Mouse (Mus musculus): ENCODE measurements around the gene Vps13d. TPM values are rescaled to one million over a fixed set of nuclear protein-coding genes. Genes with fewer than 3 reads are reported as not detected.
"Not testable (repeated sequence)": the region's sequence is repeated elsewhere in the genome, so short reads cannot be mapped to it uniquely, and the experiment has no call there.

Vps13d gene
- total RNA-seq, 1 experiment from 2014 or later, result 41.1 TPM

DNA sequence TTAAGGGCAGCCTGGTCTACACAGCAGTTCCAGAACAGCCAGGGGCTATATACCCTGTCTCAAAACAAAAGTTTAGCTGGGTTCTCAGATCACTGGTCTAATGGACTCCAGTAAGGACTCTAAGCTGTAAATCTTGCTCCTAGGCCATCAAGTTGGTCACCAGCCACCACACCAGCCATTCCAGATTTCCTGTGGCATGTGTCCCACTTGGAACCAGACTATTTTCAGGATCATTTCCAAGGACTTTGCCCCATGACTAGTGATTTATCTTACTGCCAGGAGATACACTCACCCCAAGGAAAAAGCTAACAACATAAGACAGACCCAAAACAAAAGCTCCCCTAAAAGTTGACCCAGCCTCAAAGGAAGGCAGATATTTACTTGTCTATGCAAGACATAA, 2.1 kb downstream of the Vps13d start:
- no peak for ATAC-seq (replicated peaks in 1 of 2; ENCODE audit: insufficient read depth in 1 of 2, low FRiP score in 2 of 2, low TSS enrichment in 1 of 2, low read depth in 1 of 2, poor library complexity in 2 of 2, severe bottlenecking in 2 of 2)

DNA sequence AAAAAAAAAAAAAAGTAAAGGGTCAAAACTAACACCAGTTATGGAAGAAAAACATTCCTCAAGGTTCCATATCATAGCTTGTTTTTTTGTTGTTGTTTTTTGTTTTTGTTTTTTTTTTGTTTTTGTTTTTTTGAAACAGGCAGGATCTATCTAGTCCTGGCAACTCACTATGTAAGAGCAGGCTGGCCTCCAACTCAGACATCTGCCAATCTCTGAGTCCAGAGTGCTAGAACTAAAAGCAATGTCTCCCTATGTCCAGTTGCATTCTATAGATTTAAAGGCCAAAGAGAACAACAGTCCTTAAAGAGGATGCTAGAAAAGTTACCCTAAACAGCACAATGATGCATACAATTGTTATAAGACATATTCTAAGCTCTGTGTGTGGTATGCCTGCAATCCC, 6.2 kb downstream of the Vps13d start:
- no peak for ATAC-seq (replicated peaks in 1 of 2; ENCODE audit: insufficient read depth in 1 of 2, low FRiP score in 2 of 2, low TSS enrichment in 1 of 2, low read depth in 1 of 2, poor library complexity in 2 of 2, severe bottlenecking in 2 of 2)

DNA sequence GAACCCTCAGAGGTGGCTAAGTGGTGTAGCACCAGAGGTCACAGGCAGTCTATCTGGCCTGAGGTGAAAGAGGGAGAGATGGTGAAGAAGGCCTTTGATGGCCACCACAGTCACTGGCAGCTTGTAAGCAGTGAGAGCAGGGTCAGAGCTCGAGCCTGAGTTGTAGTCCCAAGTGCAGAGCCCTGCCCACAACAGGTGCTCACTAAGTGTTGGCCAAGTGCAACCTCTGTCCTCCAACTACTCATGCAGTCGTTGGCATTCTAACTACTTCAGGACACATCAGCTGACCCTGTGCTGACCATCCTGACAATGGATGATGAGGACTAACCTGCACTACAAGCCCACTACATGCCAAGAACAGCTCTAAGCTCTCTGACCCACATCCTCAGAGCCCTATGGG, 7.2 kb downstream of the Vps13d start:
- ATAC-seq (replicated peaks in 1 of 2; ENCODE audit: insufficient read depth in 1 of 2, low FRiP score in 2 of 2, low TSS enrichment in 1 of 2, low read depth in 1 of 2, poor library complexity in 2 of 2, severe bottlenecking in 2 of 2), result no peak

DNA sequence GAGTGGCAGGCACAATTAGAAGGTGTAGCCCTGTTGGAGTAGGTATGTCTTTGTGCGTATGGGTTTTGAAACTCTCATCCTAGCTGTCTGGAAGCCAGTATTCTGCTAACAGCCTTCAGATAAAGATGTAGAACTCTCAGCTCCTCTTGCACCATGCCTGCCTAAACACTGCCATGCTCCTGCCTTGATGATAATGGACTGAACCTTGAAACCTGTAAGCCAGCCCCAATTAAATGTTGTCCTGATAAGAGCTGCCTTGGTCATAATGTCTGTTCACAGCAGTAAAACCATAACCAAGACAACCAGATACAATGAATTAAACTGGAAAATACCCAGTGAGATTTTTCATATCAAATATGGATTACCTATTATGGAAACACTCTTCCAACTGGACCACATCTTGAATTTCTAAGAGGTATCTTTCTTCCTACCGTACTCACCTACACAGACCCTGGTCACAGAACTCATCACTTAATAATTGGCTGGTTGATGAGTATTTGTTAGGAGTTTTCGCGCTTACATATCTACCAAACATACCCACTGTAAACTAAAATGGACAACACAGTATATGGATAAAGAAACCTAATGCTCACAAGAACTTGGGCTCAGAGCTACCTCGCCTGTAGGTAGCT, 15.8 kb downstream of the Vps13d start:
- no peak for ATAC-seq (replicated peaks in 1 of 2; ENCODE audit: insufficient read depth in 1 of 2, low FRiP score in 2 of 2, low TSS enrichment in 1 of 2, low read depth in 1 of 2, poor library complexity in 2 of 2, severe bottlenecking in 2 of 2)

DNA sequence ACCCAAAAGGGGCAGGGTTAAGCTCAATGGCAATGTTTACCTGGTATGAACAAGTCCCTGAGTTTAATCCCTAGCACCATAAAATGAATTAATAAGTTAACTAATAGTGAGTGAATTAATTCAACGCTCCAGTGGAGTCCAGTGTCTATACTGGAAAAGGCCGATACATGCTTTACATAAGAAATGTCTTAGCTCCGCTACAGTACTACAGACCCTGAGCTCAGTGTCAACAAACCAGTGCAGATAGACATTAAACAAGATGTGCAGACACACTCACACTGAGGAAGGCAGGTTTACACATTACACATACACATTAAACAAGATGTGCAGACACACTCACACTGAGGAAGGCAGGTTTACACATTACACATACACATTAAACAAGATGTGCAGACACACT, 29.3 kb downstream of the Vps13d start:
- ATAC-seq (replicated peaks in 1 of 2; ENCODE audit: insufficient read depth in 1 of 2, low FRiP score in 2 of 2, low TSS enrichment in 1 of 2, low read depth in 1 of 2, poor library complexity in 2 of 2, severe bottlenecking in 2 of 2), result not testable (repeated sequence)

DNA sequence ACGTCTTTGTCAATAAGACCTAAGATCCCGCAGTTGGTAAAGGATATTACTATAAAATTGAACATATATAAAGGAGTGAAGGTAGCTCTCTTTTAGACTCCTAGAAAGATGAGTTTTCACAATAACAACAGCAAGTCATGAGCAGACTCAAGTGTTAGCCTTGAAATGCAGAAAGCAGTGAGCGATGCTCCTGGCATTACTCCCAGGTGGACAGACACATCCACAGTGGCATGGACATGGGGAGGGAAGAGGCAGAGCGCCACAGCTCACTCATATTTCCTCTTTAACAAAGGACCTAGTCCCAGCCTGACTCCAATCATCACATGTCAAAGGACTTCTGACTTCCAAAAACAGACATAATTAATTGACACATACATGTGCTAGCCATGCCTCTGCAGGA, 30.7 kb downstream of the Vps13d start:
- ATAC-seq (replicated peaks in 1 of 2; ENCODE audit: insufficient read depth in 1 of 2, low FRiP score in 2 of 2, low TSS enrichment in 1 of 2, low read depth in 1 of 2, poor library complexity in 2 of 2, severe bottlenecking in 2 of 2), result no peak

DNA sequence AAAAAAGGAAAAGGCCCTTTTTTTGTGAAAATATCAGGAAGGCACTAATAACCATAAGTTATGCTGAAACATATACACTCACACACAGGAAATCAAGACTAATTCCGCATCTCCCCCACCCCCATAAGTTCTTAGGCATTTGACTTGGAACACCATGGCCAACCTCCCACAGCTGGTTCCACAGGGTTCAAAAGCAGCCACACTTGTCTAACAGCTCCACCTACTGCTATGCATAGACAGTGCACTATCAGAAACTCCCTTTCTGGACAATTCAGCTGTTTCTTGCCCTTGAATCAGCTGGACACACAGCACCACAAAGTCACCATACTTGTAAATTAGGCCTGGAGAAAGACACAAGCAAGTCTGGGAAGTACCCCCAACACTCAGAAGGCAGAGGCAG, 33.6 kb downstream of the Vps13d start:
- ATAC-seq (replicated peaks in 1 of 2; ENCODE audit: insufficient read depth in 1 of 2, low FRiP score in 2 of 2, low TSS enrichment in 1 of 2, low read depth in 1 of 2, poor library complexity in 2 of 2, severe bottlenecking in 2 of 2), result 0 out of 4 replicates have a peak, but pooled peaks have one; percentile 37 to 51

DNA sequence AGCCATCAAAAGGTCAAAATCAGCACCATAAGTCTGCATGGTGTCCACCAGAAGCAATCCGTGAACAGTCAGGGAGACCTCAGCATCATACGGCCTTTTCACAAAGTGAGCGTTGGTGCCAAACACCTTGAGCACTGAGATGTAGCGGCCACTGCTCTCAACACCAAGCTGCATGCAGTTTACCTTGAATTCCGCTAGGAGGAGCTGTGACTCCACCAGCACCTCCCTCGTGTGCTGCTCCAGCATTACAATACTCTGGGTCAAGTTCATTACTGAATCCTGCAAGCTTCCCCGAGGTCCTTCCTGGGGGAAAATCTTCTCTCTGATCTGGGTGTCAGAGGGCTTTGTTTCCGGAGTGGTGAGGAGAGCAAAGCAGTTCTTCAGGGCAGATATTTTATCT, 38.8 kb downstream of the Vps13d start:
- ATAC-seq (replicated peaks in 1 of 2; ENCODE audit: insufficient read depth in 1 of 2, low FRiP score in 2 of 2, low TSS enrichment in 1 of 2, low read depth in 1 of 2, poor library complexity in 2 of 2, severe bottlenecking in 2 of 2), result peak; percentile 93 to 98

DNA sequence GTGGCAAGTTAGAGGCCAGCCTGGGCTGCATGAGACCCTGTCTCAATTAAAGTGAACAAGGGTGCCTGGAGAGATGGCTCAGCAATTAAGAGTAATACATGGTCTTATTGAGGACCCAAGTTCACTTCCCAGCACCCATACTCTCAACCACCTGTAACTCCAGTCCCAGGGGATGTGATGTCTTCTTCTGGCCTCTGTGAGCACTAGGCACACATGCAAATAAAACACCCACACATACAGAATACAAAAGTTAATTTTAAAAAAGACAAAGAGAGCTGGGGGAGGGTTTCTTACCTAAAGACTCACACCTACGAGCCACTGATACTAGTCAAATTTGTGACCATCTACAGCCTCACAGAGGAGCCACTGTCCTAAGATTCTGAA, 43.7 kb downstream of the Vps13d start:
- ATAC-seq (replicated peaks in 1 of 2; ENCODE audit: insufficient read depth in 1 of 2, low FRiP score in 2 of 2, low TSS enrichment in 1 of 2, low read depth in 1 of 2, poor library complexity in 2 of 2, severe bottlenecking in 2 of 2), result no peak

DNA sequence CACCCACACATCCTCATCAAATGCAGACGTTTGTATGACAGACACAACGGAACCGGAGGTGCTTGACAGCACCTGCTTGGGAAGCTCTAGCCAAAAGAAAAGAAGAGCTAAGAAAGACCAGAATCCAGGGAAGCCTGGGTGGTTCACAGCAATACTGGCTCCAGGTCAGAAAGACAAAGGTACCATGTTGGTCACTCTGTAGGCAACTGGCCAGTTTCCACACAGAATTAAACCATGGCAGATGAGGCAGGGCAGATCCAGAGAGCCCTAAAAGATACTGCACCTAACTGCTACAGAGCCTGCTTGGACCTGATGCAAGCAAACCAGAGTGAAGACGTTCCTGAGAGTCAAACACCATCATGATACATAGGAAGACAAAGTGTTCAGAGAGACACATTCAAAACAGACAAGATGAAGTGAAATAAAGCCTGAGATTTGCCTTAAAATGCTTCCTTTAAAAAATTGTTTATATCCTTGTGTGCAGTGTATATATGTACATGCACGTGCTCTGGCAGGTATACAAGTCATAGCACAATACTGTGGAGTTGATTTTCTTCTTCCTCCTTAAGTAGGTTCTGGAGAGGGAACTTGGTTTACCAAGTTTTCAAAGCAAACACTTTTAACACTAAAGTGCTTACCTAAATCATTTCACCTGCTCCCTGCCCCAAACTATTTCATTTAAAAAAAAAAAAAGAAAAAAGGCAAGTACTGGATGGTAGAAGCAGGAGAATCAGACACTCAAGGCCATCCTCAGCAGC, 44.3 kb downstream of the Vps13d start:
- no peak for ATAC-seq (replicated peaks in 1 of 2; ENCODE audit: insufficient read depth in 1 of 2, low FRiP score in 2 of 2, low TSS enrichment in 1 of 2, low read depth in 1 of 2, poor library complexity in 2 of 2, severe bottlenecking in 2 of 2)

DNA sequence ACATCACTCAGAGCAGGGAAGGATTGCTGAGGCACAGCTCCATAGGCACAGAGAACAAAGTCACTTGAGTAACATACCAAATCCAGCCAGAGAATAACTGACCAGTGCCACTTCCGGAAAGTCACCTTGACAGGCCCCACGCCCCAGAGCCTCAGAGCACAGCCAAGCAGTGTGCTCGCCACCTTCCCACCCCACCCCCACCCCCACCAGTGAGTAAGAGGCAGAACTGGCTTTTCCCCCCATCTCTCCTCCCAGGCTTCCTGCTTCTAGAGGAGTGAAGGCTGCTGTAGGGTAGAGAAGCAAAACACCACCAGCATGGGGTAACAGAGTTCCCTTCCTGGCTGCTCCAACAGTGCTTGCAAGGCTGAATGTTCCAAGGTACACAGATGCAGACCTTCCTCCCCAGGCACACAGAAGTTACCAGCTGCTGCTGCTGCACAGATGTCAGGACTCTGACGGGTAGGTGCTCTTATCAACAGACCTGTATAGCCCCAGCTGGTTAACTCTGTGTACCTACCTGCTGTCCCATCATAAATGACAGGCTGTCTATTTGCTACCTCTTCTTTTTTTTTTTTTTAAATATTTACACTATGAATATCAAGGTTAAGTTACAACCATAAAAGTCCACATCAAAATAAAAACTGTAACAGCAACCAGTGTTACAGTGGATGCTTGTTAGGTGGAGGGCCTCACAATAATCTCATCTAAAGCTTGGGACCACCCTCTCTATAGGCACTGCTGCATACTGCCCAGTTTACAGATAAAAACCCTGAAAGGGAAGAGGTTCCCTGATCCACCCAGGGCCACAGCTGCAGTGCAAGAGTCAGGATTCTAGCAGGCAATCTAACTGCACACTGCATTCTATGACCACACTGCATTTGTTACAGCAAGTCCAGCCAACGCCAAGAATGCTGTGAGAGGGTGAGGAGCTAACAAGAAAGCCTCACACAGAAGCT, 47.5 kb downstream of the Vps13d start:
- peak; percentile 48 to 49 for ATAC-seq (replicated peaks in 1 of 2; ENCODE audit: insufficient read depth in 1 of 2, low FRiP score in 2 of 2, low TSS enrichment in 1 of 2, low read depth in 1 of 2, poor library complexity in 2 of 2, severe bottlenecking in 2 of 2)

DNA sequence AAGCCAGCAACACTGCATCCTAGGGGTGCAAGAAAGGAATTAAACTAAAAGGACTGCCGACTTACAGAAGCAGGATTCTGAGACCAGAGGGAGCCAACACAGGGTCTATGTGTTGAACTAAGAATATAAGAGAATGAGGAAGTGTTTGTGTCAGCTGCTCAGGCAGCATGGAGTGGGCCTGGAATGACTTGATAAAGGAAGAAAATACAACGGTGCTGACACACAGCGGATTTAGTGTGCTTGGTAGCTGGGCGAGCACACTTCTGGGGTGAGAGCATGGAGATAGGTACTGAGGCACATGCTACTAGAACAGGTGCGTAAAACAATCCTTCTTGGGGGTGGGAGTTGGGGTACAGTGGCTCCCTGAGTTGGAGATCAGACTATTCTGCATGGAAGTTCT, 51.3 kb downstream of the Vps13d start:
- ATAC-seq (replicated peaks in 1 of 2; ENCODE audit: insufficient read depth in 1 of 2, low FRiP score in 2 of 2, low TSS enrichment in 1 of 2, low read depth in 1 of 2, poor library complexity in 2 of 2, severe bottlenecking in 2 of 2), result peak; percentile 29 to 37; a peak in 2 of 4 replicates

DNA sequence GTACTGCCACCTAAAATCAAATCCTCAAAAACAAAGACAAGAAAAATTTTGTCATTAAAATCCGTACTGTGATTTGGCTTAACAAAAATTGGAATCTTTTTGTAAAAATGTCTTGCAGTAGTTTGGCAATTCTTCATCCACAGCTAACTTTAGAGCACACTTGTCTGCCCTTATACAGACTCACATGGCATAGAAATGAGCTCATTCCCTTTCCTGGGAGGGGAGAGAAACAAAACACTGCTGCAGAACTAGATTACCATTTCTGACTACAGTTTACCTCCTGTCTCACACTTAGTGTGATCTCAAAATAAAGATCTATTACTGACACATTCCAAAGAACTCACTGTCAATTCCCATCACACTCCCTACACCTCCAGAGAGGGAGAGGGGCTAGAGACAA, 58.1 kb downstream of the Vps13d start:
- no peak for ATAC-seq (replicated peaks in 1 of 2; ENCODE audit: insufficient read depth in 1 of 2, low FRiP score in 2 of 2, low TSS enrichment in 1 of 2, low read depth in 1 of 2, poor library complexity in 2 of 2, severe bottlenecking in 2 of 2)

DNA sequence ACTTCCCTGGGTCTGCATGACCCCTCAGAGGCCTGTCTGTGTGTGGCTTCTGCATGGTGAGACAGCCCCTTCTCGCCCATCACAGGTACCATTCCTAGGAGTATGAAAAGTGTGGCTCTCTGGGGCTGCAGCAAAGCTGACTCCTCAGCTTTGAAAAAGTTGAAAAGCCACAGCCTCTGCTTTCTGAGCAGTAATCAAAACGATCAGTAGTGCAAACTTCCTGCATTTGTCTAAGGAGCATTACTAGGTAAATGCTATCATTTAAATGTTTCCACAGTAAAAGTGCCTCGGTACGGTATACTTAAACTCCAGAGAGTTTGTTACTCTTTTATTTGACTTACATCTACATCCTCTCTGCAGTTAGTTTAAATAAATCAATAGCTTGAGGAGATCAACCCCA, 59.3 kb downstream of the Vps13d start:
- no peak for ATAC-seq (replicated peaks in 1 of 2; ENCODE audit: insufficient read depth in 1 of 2, low FRiP score in 2 of 2, low TSS enrichment in 1 of 2, low read depth in 1 of 2, poor library complexity in 2 of 2, severe bottlenecking in 2 of 2)

DNA sequence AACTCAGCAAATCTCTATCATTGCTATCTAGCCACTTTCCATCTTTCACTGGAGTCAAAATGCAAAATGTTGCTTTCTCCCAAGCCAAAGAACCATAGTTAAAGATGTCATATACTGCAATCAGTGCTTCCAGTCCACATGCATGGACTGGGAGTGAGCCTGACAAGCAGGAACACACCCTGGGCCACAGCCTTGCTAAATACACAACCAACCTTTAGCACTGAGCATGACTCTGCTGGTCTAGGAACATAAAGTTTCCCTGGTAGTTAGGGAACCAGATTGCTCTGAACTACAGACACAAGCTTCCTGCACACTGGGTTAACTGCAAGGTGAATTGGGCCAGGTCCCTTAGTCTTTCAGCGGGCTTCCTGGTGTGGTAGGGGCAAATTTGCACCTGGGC, 64.0 kb downstream of the Vps13d start:
- ATAC-seq (replicated peaks in 1 of 2; ENCODE audit: insufficient read depth in 1 of 2, low FRiP score in 2 of 2, low TSS enrichment in 1 of 2, low read depth in 1 of 2, poor library complexity in 2 of 2, severe bottlenecking in 2 of 2), result no peak

DNA sequence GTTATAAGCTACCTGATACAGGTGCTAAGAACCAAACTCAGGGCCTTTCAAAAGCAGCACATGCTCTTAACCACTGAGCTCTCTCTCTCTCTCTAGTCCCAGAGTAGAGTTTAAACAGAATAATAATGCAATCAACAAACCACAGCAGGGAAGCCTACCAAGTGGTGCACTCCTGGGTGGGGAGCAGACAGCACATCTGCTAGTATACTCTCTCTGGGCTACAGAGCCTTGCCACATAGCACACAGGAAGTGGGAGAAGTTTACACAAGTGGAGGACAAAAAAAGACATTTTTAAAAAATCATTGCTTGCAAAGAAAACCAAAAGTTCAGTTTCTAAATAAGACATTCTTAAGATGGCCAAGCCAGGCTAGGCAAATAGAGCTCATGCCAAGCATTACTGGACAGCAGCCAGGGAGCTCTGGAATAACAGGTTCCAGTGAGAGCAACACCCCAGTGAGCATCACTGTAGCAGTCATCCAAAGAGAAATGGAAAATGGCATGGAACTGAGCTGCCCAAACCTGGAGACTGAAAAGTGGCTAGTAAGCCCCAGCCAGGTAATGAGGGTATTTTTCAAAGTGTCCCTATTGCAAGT, 64.8 kb downstream of the Vps13d start:
- ATAC-seq (replicated peaks in 1 of 2; ENCODE audit: insufficient read depth in 1 of 2, low FRiP score in 2 of 2, low TSS enrichment in 1 of 2, low read depth in 1 of 2, poor library complexity in 2 of 2, severe bottlenecking in 2 of 2), result peak in 1 of 2 experiments; percentile 52; a peak in 1 of 4 replicates

DNA sequence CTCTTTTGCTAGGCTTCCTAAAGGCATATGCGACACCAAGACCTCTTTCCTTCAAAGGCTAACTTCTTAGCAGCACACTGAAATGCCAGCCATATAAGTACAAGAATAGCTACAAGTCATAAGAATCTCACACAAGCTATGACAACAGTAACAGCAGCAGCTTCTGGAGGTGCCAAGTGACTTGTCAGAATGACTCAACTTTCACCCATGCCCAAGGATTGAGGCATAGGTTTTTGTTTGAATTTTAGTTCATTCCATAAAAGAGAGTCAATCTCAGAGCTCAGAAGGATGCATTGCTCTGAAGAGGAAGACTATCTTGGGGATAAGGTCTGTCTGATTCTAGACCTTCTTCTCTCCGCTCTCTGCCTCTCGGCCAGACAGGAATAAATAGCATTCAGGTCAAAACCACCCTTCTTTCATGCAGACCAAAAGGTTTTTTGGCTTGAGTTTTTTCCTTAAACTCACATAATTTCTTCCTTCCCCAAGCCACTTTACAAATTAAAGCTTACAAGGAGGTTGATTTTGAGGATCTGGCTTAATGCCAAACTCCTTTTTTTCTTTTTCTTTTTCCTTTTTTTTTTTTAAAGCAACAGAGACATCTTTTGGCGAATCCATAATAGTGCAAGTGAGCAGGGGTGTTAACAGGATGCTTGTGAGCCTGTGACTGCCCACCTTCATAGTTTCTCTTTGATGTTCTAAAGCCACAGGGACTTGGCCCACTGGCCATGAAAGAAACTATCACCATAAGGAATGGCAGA, 69.2 kb downstream of the Vps13d start:
- no peak for ATAC-seq (replicated peaks in 1 of 2; ENCODE audit: insufficient read depth in 1 of 2, low FRiP score in 2 of 2, low TSS enrichment in 1 of 2, low read depth in 1 of 2, poor library complexity in 2 of 2, severe bottlenecking in 2 of 2)

Measured in hematopoietic stem cell, adult 5-6 weeks (primary cell).